Mouse (Mus musculus): ENCODE measurements around the gene Dpp3.

DNA sequence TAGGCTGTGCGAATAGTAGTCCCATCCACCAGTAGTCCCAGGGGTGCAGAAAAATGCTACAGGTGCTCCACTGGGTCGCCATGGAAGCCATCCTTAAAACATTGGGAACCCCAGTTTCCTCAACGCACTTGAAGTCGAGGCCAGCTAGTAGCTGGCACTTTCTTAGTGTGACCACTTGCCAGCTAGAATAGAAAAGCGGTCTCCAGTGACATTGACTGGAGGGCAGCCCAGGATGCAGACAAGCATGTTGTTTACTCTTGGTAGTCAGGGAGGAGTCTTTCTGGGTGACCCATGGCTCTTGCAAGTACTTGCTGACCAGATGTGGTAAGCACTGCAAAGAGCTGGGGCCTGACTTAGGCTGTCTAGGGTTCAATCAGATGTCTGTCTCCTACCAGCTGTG is 694 bp upstream of the Dpp3 start:
- no peak for TF ChIP-seq CTCF (IDR thresholded peaks at IDR 0.05; ENCODE audit: control insufficient read depth, insufficient read depth, insufficient read length)
- no peak for TF ChIP-seq MAX (IDR thresholded peaks at IDR 0.05)
- no peak for TF ChIP-seq MYOG (IDR thresholded peaks at IDR 0.05; ENCODE audit: control insufficient read depth, extremely low read depth, insufficient read length)
- no peak for TF ChIP-seq USF1 (IDR thresholded peaks at IDR 0.05; ENCODE audit: low read depth)
- no peak for TF ChIP-seq FOSL1 (IDR thresholded peaks at IDR 0.05; ENCODE audit: insufficient read depth, low read length, poor library complexity, severe bottlenecking)
